Mouse (Mus musculus) erythroblast, embryonic 14.5 days (primary cell): ENCODE measurements around the gene Gpr137. TPM values are rescaled to one million over a fixed set of nuclear protein-coding genes. Genes with fewer than 3 reads are reported as not detected.

Source experiments
- H3K27me3 ChIP-seq: 2 replicates; pipeline ENCODE4 v1.6.1; 2012; ENCODE audit warnings: inconsistent platforms; ENCODE audit not compliant: control insufficient read depth
- H3K36me3 ChIP-seq: 2 replicates; pipeline ENCODE4 v1.6.1; 2012; ENCODE audit warnings: mild to moderate bottlenecking, inconsistent platforms; ENCODE audit not compliant: control insufficient read depth
- H3K4me1 ChIP-seq: 2 replicates; pipeline ENCODE4 v1.6.1; 2012; ENCODE audit warnings: inconsistent platforms; ENCODE audit not compliant: control insufficient read depth
- H3K4me3 ChIP-seq: replicated peaks from 2 replicates; pipeline ENCODE3; 2012; ENCODE audit warnings: moderate library complexity, mild to moderate bottlenecking, inconsistent platforms
- H3K9me3 ChIP-seq: 2 replicates; pipeline ENCODE4 v1.6.1; 2012; ENCODE audit warnings: low read length, inconsistent platforms, mixed read lengths; ENCODE audit not compliant: control insufficient read depth
- GATA1 ChIP-seq: IDR thresholded peaks from 2 replicates; pipeline ENCODE4 v1.6.1; 2012; ENCODE audit warnings: low read length, inconsistent platforms, mixed read lengths
- TAL1 ChIP-seq: IDR thresholded peaks from 3 replicates; pipeline ENCODE4 v1.6.1; 2012; ENCODE audit warnings: low read length, inconsistent platforms, mixed read lengths
- polyA plus RNA-seq: library from polyadenylated mRNA; stranded (reverse); fragments of >175 nt; gene quantifications from 2 replicates; pipeline ENCODE4 v1.2.3, GENCODE M21; 2012

Gpr137 gene
- polyA plus RNA-seq, 1 experiment: 1.5 TPM

DNA sequence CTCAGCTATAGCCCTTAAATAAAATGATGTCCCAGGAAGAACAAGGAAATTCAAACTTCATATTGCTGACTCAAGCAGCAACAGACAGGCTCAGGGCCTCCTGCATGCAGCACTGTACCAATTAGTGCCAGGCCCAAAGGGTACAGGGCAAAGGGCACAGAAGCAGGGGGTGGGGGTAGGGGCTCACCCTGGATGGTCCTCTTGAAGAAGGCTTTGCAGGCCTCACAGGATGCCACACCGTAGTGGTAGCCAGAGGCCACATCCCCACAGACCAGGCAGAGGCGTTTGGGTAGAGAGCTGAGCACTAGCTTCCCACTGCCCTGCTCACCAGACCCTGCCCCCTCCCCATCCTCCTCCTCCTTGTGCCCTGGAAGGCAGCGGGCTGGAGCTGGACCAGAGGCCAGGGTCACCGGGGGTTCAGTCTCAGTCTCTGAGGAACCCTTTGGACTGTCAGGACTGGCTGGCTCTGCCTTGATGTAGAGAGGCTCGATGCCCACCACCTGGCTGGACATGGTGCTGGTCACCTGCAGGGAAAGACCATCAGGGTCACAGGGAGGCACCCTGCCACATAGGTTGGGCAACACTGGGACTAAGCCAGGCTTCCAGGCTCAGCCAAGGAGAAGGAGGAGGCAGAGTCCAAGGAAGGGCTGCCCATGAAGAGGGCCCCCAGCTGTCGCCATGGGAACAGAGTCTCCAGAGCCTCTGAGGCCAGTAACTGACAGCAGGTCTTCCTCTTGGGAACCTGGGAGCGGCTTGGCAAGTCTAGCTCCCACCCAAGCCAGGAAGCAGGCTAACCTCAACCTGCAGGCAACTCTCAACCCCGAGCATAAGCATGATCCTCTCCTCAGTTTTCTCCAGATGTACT lies 22.2 kb downstream of the Gpr137 start:
- peaks cover 5% of the 10 kb centered on the region for H3K36me3 ChIP-seq
- TF ChIP-seq TAL1: no peak
- no peak for TF ChIP-seq GATA1
- H3K9me3 ChIP-seq: no peaks in the 10 kb centered on the region; the same call in 1 of the 2 replicates
- H3K4me3 ChIP-seq: peak overlapping the region; percentile 75
- H3K4me1 ChIP-seq: peaks cover 56% of the 10 kb centered on the region
- peaks cover 24% of the 10 kb centered on the region for H3K27me3 ChIP-seq

DNA sequence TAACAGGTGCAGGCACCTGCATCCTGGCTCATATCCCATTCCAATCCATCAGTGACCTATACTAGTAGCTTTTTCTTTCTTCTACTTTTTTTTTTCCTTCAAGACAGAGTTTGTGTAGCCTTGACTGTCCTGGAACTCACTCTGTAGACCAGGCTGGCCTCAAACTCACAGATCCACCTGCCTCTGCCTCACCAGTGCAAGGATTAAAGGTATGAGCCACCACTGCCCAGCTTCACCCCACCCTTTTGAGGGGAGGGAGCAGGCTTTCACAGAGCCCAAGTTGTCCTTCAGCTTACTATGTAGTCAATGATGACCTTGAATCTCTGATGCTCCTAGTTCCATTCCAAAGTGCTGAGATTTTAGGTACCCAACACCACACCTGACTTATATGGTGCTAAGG lies 22.8 kb downstream of the Gpr137 start:
- H3K4me3 ChIP-seq: no peak overlapping the region
- H3K9me3 ChIP-seq: no peaks in the 10 kb centered on the region
- peaks cover 53% of the 10 kb centered on the region for H3K4me1 ChIP-seq
- H3K27me3 ChIP-seq: peaks cover 17% of the 10 kb centered on the region
- peaks cover 5% of the 10 kb centered on the region for H3K36me3 ChIP-seq
- TF ChIP-seq TAL1 (no peak), GATA1 (no peak)

DNA sequence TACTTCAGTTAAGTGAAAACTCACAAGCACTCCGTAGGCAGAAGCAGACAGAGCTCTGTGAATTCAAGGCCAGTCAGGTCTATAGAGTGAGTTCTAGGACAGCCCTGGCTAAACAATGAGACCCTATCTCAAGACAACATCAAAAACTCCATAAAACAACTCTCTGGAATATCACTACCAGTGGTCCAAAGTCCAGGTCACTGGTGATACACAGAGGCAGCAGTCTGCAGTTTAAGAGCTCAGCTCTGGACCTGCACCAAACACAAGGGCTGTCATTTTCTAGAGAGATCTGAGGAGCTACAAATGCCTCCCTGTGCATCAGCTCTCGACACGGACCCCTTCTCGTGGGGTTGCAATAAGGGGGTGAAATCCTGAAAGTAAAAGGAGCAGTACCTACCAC lies 24.0 kb downstream of the Gpr137 start:
- Histone ChIP-seq H3K36me3 (peaks cover 16% of the 10 kb centered on the region), H3K4me3 (no peak overlapping the region), H3K4me1 (peaks cover 59% of the 10 kb centered on the region), H3K9me3 (no peaks in the 10 kb centered on the region), H3K27me3 (peaks cover 6% of the 10 kb centered on the region)
- TF ChIP-seq TAL1: no peak
- no peak for TF ChIP-seq GATA1

DNA sequence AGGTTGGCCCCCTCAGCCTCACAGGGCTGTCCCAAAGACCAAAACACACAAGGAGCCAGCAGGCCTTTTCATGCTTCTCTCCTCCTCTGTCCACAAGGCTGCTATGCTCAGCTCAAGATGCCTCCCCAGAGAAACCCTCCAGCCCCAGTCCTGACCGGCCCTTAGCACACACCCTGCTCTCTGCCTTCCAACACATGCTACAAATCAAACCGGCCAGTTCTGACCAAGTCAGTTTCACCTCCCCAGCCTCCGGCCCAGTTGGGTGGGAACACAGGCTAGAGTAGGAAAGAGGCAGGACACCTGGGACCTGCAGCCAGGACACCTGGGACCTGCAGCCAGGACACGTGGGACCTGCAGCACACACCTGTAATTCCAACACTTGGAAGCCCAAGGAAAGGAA lies 25.8 kb downstream of the Gpr137 start:
- TF ChIP-seq GATA1 (no peak), TAL1 (no peak)
- H3K9me3 ChIP-seq: no peaks in the 10 kb centered on the region
- no peak overlapping the region for H3K4me3 ChIP-seq
- peaks cover 49% of the 10 kb centered on the region for H3K4me1 ChIP-seq
- no peaks in the 10 kb centered on the region for H3K27me3 ChIP-seq
- H3K36me3 ChIP-seq: peaks cover 34% of the 10 kb centered on the region

DNA sequence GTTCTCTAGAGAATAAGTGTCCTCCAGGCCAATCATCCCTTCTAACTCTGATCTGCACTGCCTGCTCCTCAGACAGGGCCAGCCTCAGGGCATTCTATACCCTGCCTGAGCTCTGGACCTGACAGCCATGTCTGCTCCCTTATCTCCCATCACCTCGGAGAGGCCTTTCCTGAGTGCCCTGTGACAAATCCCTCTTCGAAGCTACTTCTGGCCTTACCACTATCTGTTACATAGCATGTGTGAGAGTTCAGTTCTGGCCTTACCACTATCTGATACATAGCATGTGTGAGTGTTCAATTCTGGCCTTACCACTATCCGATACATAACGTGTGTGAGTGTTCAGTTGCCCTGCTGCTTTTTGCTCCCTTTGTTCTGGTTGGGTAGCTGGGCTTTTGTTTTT lies 27.0 kb downstream of the Gpr137 start:
- Histone ChIP-seq H3K4me1 (peaks cover 49% of the 10 kb centered on the region), H3K9me3 (no peaks in the 10 kb centered on the region), H3K27me3 (no peaks in the 10 kb centered on the region), H3K4me3 (no peak overlapping the region), H3K36me3 (peaks cover 40% of the 10 kb centered on the region)
- TF ChIP-seq GATA1 (0 out of 2 replicates have a peak, but pooled peaks have one; percentile 15), TAL1 (no peak)

DNA sequence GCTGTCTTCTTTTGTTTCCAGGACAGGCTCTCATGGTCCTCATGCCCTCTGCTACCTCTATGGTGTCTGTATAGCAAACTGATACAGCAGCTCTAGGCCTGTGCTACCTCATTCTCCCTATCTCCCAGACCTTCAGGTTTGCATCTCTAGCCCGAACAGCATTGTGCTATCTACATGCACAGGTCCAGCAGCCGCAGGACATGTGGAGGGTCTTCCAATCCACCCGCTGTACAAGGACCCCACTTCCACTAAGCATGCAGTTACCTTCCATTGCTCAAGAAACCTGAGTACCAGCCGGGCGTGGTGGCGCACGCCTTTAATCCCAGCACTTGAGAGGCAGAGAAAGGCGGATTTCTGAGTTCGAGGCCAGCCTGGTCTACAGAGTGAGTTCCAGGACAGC lies 27.7 kb downstream of the Gpr137 start:
- H3K4me1 ChIP-seq: peaks cover 43% of the 10 kb centered on the region
- H3K9me3 ChIP-seq: no peaks in the 10 kb centered on the region
- TF ChIP-seq TAL1: no peak
- no peak for TF ChIP-seq GATA1
- H3K27me3 ChIP-seq: no peaks in the 10 kb centered on the region
- no peak overlapping the region for H3K4me3 ChIP-seq
- H3K36me3 ChIP-seq: peaks cover 37% of the 10 kb centered on the region

DNA sequence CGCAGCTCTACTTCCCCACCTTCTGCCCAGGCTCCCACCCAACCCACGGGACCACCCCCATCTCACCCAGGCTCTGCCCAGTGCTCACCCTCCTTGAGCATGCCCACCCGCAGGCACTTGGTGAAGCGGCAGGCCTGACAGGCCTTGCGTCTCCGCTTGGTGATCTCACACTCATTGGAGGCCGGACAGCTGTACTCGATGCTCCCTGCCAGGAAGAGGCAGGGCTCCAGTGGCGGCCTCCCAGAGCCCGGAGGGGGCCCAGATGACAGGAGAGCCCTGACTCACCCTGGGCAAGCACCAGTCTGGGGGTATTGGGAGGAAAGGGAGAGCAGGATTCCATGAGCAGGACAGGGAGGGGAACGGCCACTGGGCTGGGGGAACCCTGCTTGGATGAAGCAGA lies 28.3 kb downstream of the Gpr137 start:
- H3K9me3 ChIP-seq: no peaks in the 10 kb centered on the region
- H3K36me3 ChIP-seq: peaks cover 37% of the 10 kb centered on the region
- H3K27me3 ChIP-seq: no peaks in the 10 kb centered on the region
- no peak overlapping the region for H3K4me3 ChIP-seq
- H3K4me1 ChIP-seq: peaks cover 47% of the 10 kb centered on the region
- TF ChIP-seq GATA1: no peak
- TF ChIP-seq TAL1: no peak

DNA sequence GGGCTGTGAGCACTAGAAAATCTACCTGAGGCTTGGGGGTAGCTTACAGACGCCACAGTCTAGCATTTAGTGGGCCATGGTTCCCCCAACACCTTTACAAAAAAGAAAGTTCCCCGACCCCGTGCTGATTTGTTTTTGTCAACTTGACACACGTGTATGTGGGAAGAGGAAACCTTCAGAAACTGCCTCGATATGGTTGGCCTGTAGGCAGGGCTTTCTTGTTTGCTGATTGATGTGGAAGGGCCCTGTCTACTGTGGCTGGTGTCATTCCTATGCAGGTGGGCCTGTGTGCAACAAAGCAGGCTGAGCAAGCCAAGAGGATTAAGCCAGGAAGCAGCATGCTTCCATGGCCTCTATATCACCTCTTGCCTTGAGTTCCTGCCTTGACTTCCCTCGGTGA lies 29.2 kb downstream of the Gpr137 start:
- no peaks in the 10 kb centered on the region for H3K9me3 ChIP-seq
- H3K4me1 ChIP-seq: peaks cover 57% of the 10 kb centered on the region
- peaks cover 37% of the 10 kb centered on the region for H3K36me3 ChIP-seq
- no peak overlapping the region for H3K4me3 ChIP-seq
- H3K27me3 ChIP-seq: no peaks in the 10 kb centered on the region
- no peak for TF ChIP-seq TAL1
- TF ChIP-seq GATA1: no peak

DNA sequence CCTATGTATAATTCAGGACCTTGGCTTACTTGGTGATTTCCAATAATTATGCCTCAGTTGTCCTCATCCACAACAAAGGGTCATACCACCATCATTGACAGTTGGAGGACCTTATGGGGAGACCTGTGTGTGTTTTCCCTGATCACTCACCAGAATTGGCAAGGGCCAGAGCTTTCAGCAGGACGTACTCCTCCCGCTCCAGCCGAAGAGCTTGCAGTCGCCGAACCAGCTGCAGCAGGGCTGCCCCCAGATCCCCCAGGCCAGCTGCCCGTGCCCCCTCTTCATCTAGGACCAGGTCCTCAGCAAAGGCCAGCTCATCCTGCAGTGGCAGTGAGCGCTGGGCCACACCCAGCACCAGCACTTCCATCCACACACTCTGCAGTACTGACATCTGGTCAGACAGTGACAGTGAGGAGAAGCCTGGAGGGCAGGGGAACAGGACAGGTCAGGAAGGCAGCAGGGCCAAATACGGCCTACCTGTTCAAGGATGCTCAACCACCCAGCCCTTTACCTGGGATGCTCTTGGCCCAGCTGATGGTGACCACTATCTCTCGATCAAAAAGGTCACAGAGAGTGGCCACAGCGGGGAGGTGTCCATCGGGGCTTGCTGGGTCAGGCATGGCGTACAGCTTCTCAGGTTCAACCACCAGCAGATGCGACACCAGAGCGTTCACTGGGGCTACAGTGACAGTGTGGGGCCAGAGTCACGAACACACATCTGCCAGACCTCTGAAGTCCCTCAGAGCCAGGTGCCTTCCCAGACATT lies 29.9 kb downstream of the Gpr137 start:
- no peaks in the 10 kb centered on the region for H3K27me3 ChIP-seq
- no peak overlapping the region for H3K4me3 ChIP-seq
- TF ChIP-seq GATA1 (no peak), TAL1 (no peak)
- H3K36me3 ChIP-seq: peaks cover 39% of the 10 kb centered on the region
- peaks cover 62% of the 10 kb centered on the region for H3K4me1 ChIP-seq
- H3K9me3 ChIP-seq: no peaks in the 10 kb centered on the region
